Mouse (Mus musculus): Measurements from ENCODE around the gene Cdkl1.

GRCm38 (mm10) chr12:69757418-69758141, 33.5 kb downstream of the Cdkl1 start:
- no peak for TF ChIP-seq POLR2A (IDR thresholded peaks at IDR 0.05; ENCODE audit: control insufficient read depth in 1 of 2, insufficient read depth in 1 of 2, low read depth in 1 of 2, low read length in 2 of 2, poor library complexity in 1 of 2)
- peak; percentile 84 for TF ChIP-seq MAX (IDR thresholded peaks at IDR 0.05; ENCODE audit: low read length)
- peak; percentile 91 to 94 for TF ChIP-seq EP300 (IDR thresholded peaks at IDR 0.05; ENCODE audit: low read depth in 1 of 2, low read length in 2 of 2)
- TF ChIP-seq TAL1 (IDR thresholded peaks at IDR 0.05; ENCODE audit: low read length), result peak; percentile 96
- no peak for TF ChIP-seq POLR2AphosphoS2 (IDR thresholded peaks at IDR 0.05; ENCODE audit: low read length)
- peak; percentile 33 to 92 (median 88); a peak in 5 of 6 replicates for TF ChIP-seq CTCF (IDR thresholded peaks at IDR 0.05 in 2 of 3, conservative IDR thresholded peaks at IDR 0.05 in 1 of 3; ENCODE audit: control insufficient read depth in 1 of 3, insufficient read depth in 1 of 3, low read depth in 2 of 3, low read length in 3 of 3, poor library complexity in 1 of 3, severe bottlenecking in 1 of 3)
- peak; percentile 89 for TF ChIP-seq ETS1 (IDR thresholded peaks at IDR 0.05; ENCODE audit: low read depth, low read length)
- TF ChIP-seq USF1 (IDR thresholded peaks at IDR 0.05; ENCODE audit: low read depth, low read length), result peak; percentile 73
- TF ChIP-seq BHLHE40 (IDR thresholded peaks at IDR 0.05; ENCODE audit: borderline replicate concordance, low read depth, low read length), result peak; percentile 95
- TF ChIP-seq NRF1 (IDR thresholded peaks at IDR 0.05; ENCODE audit: insufficient read depth, low read depth, low read length, poor library complexity, severe bottlenecking), result no peak
- TF ChIP-seq TBP (IDR thresholded peaks at IDR 0.05; ENCODE audit: low read depth, low read length), result peak; percentile 54; the same call in 1 of the 2 replicates
- TF ChIP-seq KAT2A (conservative IDR thresholded peaks at IDR 0.05; ENCODE audit: low read depth, low read length), result 0 out of 2 replicates have a peak, but pooled peaks have one; percentile 7
